Mouse (Mus musculus): Measurements from ENCODE around the gene Srr.

- TF ChIP-seq TAL1 (IDR thresholded peaks at IDR 0.05; ENCODE audit: low read length) (no peak), GATA1 (IDR thresholded peaks at IDR 0.05; ENCODE audit: low read length) (no peak)
These were observed 51.1 kb downstream of the Srr start for GRCm38 (mm10) chr11:74874630-74875029.
